Mouse (Mus musculus) CD4-positive, CD25-positive, alpha-beta regulatory T cell, adult 4 months (primary cell): ENCODE data around the gene Vti1a. TPM values are rescaled to one million over a fixed set of nuclear protein-coding genes. Genes with fewer than 3 reads are reported as not detected.
A peak's percentile ranks its signal among the peaks of the same experiment; 100 is the strongest.

Experiments
- ATAC-seq: one replicate; pipeline ENCODE4 v1.8.0; 2017
- polyA plus RNA-seq, 2 experiments: library from polyadenylated mRNA; unstranded; fragments of 100-300 nt; shearing (Covaris generic); gene quantifications; one replicate each; pipeline ENCODE4 v1.2.1; 2017

The Vti1a gene
- polyA plus RNA-seq: 10 to 100 TPM; 32.4 to 45.4 TPM

GRCm38 (mm10) chr19:55316109-55316714 is at the start of gene Vti1a:
Gene Vti1a, plus strand, starts transcription at chr19:55316295.
- peak; percentile 86 for ATAC-seq

- ATAC-seq: no peak
These were observed 49.3 kb upstream of the Vti1a start for GRCm38 (mm10) chr19:55266786-55267185.

- ATAC-seq: no peak
These were observed 47.9 kb upstream of the Vti1a start for GRCm38 (mm10) chr19:55268150-55268549.

- ATAC-seq: no peak
These were observed 47.0 kb upstream of the Vti1a start for GRCm38 (mm10) chr19:55269051-55269450.

GRCm38 (mm10) chr19:55271448-55271847 is 44.6 kb upstream of the Vti1a start:
- ATAC-seq: no peak

- ATAC-seq: no peak
These were observed 42.8 kb upstream of the Vti1a start for GRCm38 (mm10) chr19:55273340-55273739.

- no peak for ATAC-seq
These were observed 40.0 kb upstream of the Vti1a start for GRCm38 (mm10) chr19:55276100-55276499.

GRCm38 (mm10) chr19:55276770-55277169 is 39.3 kb upstream of the Vti1a start:
- no peak for ATAC-seq

GRCm38 (mm10) chr19:55284093-55284492 is 32.0 kb upstream of the Vti1a start:
- ATAC-seq: no peak

GRCm38 (mm10) chr19:55286034-55286433 is 30.1 kb upstream of the Vti1a start:
- no peak for ATAC-seq

- no peak for ATAC-seq
These were observed 27.1 kb upstream of the Vti1a start for GRCm38 (mm10) chr19:55288974-55289373.

- no peak for ATAC-seq
These were observed 25.3 kb upstream of the Vti1a start for GRCm38 (mm10) chr19:55290621-55291270.

- no peak for ATAC-seq
These were observed 23.8 kb upstream of the Vti1a start for GRCm38 (mm10) chr19:55292210-55292850.

GRCm38 (mm10) chr19:55293175-55293574 is 22.9 kb upstream of the Vti1a start:
- ATAC-seq: no peak

- ATAC-seq: no peak
These were observed 21.0 kb upstream of the Vti1a start for GRCm38 (mm10) chr19:55295075-55295474.

GRCm38 (mm10) chr19:55295556-55295955 is 20.5 kb upstream of the Vti1a start:
- no peak for ATAC-seq

GRCm38 (mm10) chr19:55296301-55296700 is 19.8 kb upstream of the Vti1a start:
- no peak for ATAC-seq

GRCm38 (mm10) chr19:55297489-55297888 is 18.6 kb upstream of the Vti1a start:
- no peak for ATAC-seq

- no peak for ATAC-seq
These were observed 18.1 kb upstream of the Vti1a start for GRCm38 (mm10) chr19:55297961-55298360.

- ATAC-seq: no peak
These were observed 16.7 kb upstream of the Vti1a start for GRCm38 (mm10) chr19:55299378-55299777.

- no peak for ATAC-seq
These were observed 15.6 kb upstream of the Vti1a start for GRCm38 (mm10) chr19:55300525-55300924.

GRCm38 (mm10) chr19:55305024-55305423 is 11.1 kb upstream of the Vti1a start:
- ATAC-seq: no peak

- no peak for ATAC-seq
These were observed 4.2 kb upstream of the Vti1a start for GRCm38 (mm10) chr19:55311874-55312273.

GRCm38 (mm10) chr19:55313649-55314048 is 2.4 kb upstream of the Vti1a start:
- ATAC-seq: no peak
